Mouse (Mus musculus) bone marrow, adult 2 months (tissue): Measurements from ENCODE around the gene Dll1. TPM values are rescaled to one million over a fixed set of nuclear protein-coding genes. Genes with fewer than 3 reads are reported as not detected.

Experiments
- H3K27ac ChIP-seq: fragments of 200-500 bp; 2 replicates; pipeline ENCODE4 v1.5.1; 2012; ENCODE audit warnings: low read depth, mild to moderate bottlenecking, control low read depth, inconsistent platforms, low read length; ENCODE audit not compliant: control insufficient read depth, poor library complexity, insufficient read depth
- H3K4me1 ChIP-seq: fragments of 200-500 bp; 2 replicates; pipeline ENCODE4 v1.6.1; 2011; ENCODE audit warnings: low read length; ENCODE audit not compliant: control insufficient read depth, insufficient read depth
- H3K4me3 ChIP-seq: fragments of 200-500 bp; replicated peaks from 2 replicates; pipeline ENCODE3; 2011; ENCODE audit warnings: mild to moderate bottlenecking, low read depth, low read length, control low read depth; ENCODE audit not compliant: control insufficient read depth
- CTCF ChIP-seq: fragments of 200-500 bp; IDR thresholded peaks from 2 replicates; pipeline ENCODE4 v1.5.1; 2011; ENCODE audit warnings: low read length, control low read depth; ENCODE audit not compliant: control insufficient read depth, insufficient read depth
- POLR2A ChIP-seq: fragments of 200-500 bp; IDR thresholded peaks from 2 replicates; pipeline ENCODE4 v1.6.1; 2011; ENCODE audit warnings: low read depth, mild to moderate bottlenecking, control low read depth, low read length, borderline replicate concordance; ENCODE audit not compliant: control insufficient read depth
- WGBS: fragments of 180-500 bp; shearing (Covaris S2); methylation state at CpG from one replicate; pipeline ENCODE4 v1.1.7; 2018; 5-methylcytosine and 5-hydroxymethylcytosine counted together
- polyA plus RNA-seq: library from polyadenylated mRNA; stranded (reverse); fragments of >200 nt; gene quantifications from 2 replicates; pipeline ENCODE4 v1.2.4, GENCODE M21; 2011; ENCODE audit warnings: low replicate concordance; ENCODE audit not compliant: missing spikeins, insufficient read depth, insufficient read length

Gene Dll1
- 3.0 TPM in 1 of 2 replicates, not detected in the other for polyA plus RNA-seq

DNA sequence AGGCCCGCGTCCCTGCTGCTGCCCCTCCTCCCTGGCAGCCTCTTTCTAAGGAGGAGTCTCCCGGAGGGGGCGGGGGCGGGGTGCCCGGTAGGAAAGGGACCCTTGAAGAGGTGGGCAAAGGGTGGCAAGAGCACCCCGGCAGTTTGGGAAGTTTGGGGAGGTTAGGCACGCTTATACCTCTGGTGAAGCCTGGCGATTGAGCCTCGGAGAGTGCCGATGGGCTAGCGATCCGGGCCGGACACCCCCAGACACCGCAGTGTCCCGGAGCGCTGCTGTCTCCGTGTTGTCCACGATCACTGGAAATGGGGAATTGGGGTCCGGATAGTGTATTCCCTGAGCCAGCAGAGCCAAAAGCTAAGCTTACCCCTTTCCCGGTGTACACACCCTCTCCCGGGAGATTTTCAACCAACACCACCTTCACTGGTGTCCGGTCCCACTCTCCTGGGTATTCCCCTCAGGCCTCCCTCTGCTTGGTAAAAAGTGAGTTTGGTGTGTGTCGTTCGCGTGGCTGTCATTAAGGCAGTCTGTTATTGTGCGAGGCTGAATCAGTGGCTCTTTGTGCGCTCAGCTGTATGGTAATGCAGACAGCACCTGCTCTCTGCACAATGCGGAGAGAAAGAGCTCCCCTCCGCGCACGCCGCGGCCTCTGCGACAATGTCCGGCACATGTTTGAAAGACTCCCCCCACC is at the start of gene Dll1:
Gene Dll1 (minus strand): TSS at position 379 of the 688 bp plus-strand sequence.
- under 1% methylated on average over 36 of the region's 36 CpGs for WGBS
- H3K4me1 ChIP-seq: no peaks in the 10 kb centered on the region

DNA sequence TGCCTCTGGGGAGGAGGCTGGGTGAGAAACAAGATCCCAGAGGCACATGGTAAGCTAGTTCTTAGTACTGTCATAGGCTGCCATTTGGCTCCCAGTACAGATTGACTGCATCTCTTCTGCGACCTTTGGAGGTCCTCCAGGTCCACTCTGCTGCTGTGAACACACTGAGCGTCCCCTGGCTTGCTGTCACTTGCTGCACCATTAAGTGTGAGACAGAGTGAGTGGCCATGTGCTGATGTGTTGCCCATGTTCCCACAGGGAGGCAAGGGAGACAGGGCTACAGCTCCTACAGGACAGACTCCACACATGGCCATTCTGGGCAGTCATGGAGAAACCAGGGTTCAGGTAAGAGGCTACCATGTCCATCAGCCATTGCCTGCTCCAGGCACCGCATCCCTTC is 49.3 kb upstream of the Dll1 start:
- H3K4me1 ChIP-seq: no peaks in the 10 kb centered on the region; the same call in 1 of the 2 replicates
- no peak overlapping the region for H3K4me3 ChIP-seq
- no peak overlapping the region for H3K27ac ChIP-seq
- WGBS: 76% methylated on average over 3 of the region's 3 CpGs
- TF ChIP-seq POLR2A (no peak), CTCF (no peak)

More for the DNA sequence above, at the start of gene Dll1:
- TF ChIP-seq POLR2A (no peak), CTCF (no peak)
- Histone ChIP-seq H3K27ac (peak within 1 kb of the TSS; percentile 14; the same call in 1 of the 2 replicates), H3K4me3 (peak within 1 kb of the TSS; percentile 74)

DNA sequence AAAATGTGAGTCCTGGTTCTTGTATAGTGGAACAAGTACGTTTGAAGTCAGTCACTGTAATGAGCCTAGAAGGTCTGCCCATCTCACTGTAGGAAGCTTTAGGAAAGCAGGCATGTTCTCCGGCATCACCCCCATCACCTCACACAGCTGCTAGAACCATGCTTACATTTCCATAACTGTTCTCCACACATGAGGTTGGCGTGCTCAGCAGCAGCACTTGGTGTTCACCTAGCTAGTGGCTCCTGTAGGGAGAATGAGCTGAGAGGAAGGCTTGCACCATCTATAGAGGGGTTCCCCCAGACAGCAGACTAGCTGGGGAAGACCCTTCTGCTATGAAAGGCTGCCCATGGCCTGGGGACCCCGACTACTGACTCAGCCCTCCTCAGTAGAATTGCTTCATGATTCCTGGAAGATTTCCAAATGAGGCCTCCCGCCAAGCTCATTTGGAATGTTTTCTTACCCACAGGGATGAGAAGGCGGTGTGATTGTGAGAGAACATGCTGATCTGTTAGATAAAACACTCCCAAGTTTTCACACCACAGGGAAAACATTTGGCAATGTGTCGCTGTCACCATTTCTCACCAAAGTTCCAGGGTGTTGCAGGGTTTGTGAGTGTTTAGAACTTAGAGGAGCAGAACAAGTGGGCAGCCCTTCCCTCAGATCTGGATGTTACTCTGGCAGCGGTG is 46.6 kb upstream of the Dll1 start:
- 75% methylated on average over 8 of the region's 8 CpGs for WGBS
- H3K4me3 ChIP-seq: no peak overlapping the region
- H3K4me1 ChIP-seq: no peaks in the 10 kb centered on the region; the same call in 1 of the 2 replicates
- no peak overlapping the region for H3K27ac ChIP-seq
- TF ChIP-seq POLR2A (no peak), CTCF (no peak)

DNA sequence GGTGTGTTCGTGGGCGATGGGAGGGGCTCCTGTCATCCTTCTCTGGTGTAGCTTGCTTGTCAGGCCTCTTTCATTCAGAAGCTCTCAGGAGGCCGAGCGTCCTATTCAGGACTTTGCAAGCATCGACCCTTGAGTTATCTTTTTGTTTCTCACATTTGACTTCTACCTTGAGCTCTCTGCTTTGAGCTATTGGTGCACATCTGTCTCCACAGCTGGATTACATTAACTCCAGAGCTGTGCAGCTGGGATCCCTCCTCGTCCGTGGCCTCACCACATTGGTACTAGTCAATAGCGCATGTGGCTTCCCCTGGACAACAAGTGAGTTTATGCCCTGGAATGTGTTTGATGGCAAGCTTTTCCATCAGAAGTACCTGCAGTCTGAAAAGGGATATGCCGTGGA is 46.0 kb upstream of the Dll1 start:
- TF ChIP-seq CTCF (no peak), POLR2A (no peak)
- Histone ChIP-seq H3K27ac (no peak overlapping the region), H3K4me3 (no peak overlapping the region), H3K4me1 (no peaks in the 10 kb centered on the region; the same call in 1 of the 2 replicates)
- 92% methylated on average over 9 of the region's 9 CpGs for WGBS

DNA sequence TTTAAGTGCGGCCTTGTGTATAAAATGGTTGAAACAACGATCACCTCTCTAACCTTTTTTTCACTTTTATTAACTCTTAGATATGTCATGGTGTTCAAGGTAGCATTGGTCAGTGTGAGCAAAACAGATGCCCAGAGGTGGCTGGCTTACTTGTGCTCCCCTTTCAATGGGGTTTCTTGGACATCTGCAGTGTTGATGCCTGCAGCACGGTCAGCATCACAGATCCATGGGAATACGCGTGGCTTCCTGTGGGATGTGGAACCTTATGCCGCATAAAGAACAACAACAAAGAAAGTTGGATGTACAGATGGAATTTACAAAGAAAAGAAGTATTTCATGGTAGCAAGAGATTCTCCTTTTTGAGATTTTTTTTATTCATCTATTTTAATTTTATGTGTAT is 44.8 kb upstream of the Dll1 start:
- Histone ChIP-seq H3K4me1 (no peaks in the 10 kb centered on the region; the same call in 1 of the 2 replicates), H3K4me3 (no peak overlapping the region), H3K27ac (no peak overlapping the region)
- TF ChIP-seq CTCF (no peak), POLR2A (no peak)
- 92% methylated on average over 6 of the region's 6 CpGs for WGBS

DNA sequence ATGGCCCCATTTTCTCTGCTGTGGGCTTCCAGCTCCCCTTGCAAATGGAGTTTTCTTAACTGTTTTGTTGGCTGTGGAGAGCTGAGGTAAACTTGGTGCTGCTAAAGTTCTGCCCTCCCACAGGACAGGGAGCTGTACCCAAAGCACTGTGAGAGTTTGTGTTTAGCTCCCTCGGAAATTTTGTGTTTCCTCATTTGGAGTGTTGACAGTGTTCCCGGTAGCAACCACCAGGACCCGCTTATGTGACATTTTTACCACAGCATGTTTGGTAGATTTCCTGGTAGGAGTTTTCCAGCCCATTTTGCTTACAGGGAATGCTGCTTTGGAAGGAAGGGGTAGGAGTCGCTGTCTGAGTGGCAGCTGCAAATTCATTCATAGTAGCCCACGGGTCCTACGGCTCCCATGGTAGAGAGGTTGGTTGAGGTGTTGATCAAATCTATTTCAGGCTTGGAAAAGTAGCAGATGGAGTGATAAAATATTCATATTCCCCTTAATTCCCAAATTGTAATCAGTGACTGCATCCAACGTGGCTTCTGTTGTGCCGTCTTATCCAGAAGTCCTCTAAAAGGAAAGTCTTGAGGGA is 43.4 kb upstream of the Dll1 start:
- no peak for TF ChIP-seq CTCF
- no peak for TF ChIP-seq POLR2A

DNA sequence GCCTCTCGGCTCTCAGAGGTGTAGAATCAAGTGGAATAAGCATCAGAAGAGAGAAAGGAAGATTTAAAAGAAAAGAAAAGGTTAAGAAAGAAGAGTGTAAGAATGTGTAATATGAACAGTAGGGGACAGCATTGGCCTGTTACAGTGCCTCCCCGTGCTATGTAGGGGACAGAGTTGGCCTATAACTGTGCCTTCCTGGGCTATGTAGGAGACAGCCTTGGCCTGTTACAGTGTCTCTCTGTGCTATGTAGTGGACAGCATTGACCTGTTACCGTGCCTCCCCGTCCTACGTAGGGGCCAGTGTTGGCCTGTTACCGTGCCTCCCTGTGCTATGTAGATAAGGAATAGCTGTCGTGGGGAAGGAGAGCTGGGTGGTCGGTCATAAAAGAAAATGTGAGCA is 42.9 kb upstream of the Dll1 start:
- Histone ChIP-seq H3K4me1 (no peaks in the 10 kb centered on the region; the same call in 1 of the 2 replicates), H3K4me3 (no peak overlapping the region), H3K27ac (no peak overlapping the region)
- peak; percentile 40; the same call in 1 of the 2 replicates for TF ChIP-seq CTCF
- no peak for TF ChIP-seq POLR2A
- 78% methylated on average over 8 of the region's 8 CpGs for WGBS

More for the DNA sequence above, 43.4 kb upstream of the Dll1 start:
- H3K4me3 ChIP-seq: no peak overlapping the region
- no peaks in the 10 kb centered on the region; the same call in 1 of the 2 replicates for H3K4me1 ChIP-seq
- H3K27ac ChIP-seq: no peak overlapping the region
- WGBS: 79% methylated on average over 8 of the region's 8 CpGs
